In the genomic region with DNA sequence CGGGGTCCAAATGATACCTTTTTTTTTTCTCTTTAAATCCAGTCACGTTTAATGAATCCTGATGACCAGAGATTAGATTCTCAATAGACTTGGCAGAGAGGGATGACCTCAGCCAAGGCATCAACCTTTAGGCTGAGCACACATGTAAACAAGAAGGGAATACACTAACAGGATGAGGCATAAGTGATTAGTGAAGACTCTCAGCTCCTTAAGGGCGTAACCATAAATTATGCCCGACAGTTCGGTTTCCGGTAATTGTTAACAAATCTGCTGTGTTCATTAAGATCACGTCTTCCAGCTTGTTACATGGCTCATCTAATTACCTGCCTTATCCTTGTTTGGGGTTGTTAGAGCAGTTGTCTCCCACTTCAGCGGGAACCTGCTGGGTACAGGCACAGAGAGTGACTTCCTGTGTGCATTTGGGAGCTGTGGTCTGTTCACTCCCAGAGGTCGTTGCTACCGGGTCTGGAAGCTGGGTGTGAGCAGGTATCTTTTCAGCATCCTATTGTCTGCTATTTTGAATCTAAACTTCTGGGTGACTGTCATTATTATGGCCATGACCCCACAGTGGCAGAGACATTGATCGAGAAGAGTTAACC, we compare ENCODE assay signal across 11 mouse cellular contexts.
DNase-seq lines count a peak whose midpoint lies in the region; ATAC-seq lines count a peak whose summit lies in the region.
"Had no signal": no experiment of that assay in that cellular context is flagged by ENCODE, and none has a peak within 500 bp of the region (broad histone marks: within the 10 kb centered on the region; RNA-seq: fewer than 3 reads in every experiment).

No protein-coding gene starts in this region.

- ATAC-seq in kidney, embryonic 14.5 days (ENCODE audit: low FRiP score, low TSS enrichment) = no peak
- ATAC-seq in forebrain, embryonic 15.5 days (replicated peaks) = no peak
- no peak for ATAC-seq in monocyte, adult 5-6 weeks (replicated peaks; ENCODE audit: insufficient number of reproducible peaks, low FRiP score, low TSS enrichment, poor library complexity, severe bottlenecking)
- ATAC-seq: activated CD4-positive, CD25-positive, alpha-beta regulatory T cell, adult 4 months had no signal

- DNase-seq in adrenal gland, adult 2 months = peak; percentile 2
- no peak for DNase-seq in adrenal gland, postnatal 4 days (ENCODE audit: low spot score in 2 of 2)
- DNase-seq in ZHBTc4 (ENCODE audit: low read depth, low spot score) = peak; percentile 14
- peak; percentile 32 for DNase-seq in lung, postnatal 10 days
- no peak for DNase-seq in thymus, postnatal 10 days (ENCODE audit: low spot score in 2 of 2)
- DNase-seq: right cerebral cortex, postnatal 14 days had no signal

- WGBS in kidney, embryonic 14.5 days = 32% methylated on average over 11 of the region's 11 CpGs
- 59% methylated on average over 11 of the region's 11 CpGs for WGBS in forebrain, embryonic 15.5 days

- H3K4me2 ChIP-seq in kidney, embryonic 14.5 days (replicated peaks; ENCODE audit: low read depth, low read length) = no peak overlapping the region
- no peak overlapping the region for H3K4me2 ChIP-seq in forebrain, embryonic 15.5 days (replicated peaks)

- H3K4me3 ChIP-seq in kidney, embryonic 14.5 days (ENCODE audit: low read length) = no peak overlapping the region
- no peak overlapping the region for H3K4me3 ChIP-seq in forebrain, embryonic 15.5 days

- H3K9me3 ChIP-seq in kidney, embryonic 14.5 days (ENCODE audit: control insufficient read depth, low read length) = no peaks in the 10 kb centered on the region
- no peaks in the 10 kb centered on the region for H3K9me3 ChIP-seq in forebrain, embryonic 15.5 days

- H3K9ac ChIP-seq in kidney, embryonic 14.5 days (ENCODE audit: low read depth, low read length) = no peak overlapping the region
- H3K9ac ChIP-seq in forebrain, embryonic 15.5 days (replicated peaks) = no peak overlapping the region

- peak overlapping the region; percentile 51; the same call in 1 of the 2 replicates for H3K27ac ChIP-seq in kidney, embryonic 14.5 days (ENCODE audit: low read depth, low read length)
- no peak overlapping the region for H3K27ac ChIP-seq in forebrain, embryonic 15.5 days (replicated peaks)
- H3K27ac ChIP-seq: hindbrain, postnatal 0 days had no signal

- H3K36me3 ChIP-seq in kidney, embryonic 14.5 days (ENCODE audit: control insufficient read depth, insufficient read depth, low read length) = no peaks in the 10 kb centered on the region
- no peaks in the 10 kb centered on the region for H3K36me3 ChIP-seq in forebrain, embryonic 15.5 days

- no peaks in the 10 kb centered on the region for H3K27me3 ChIP-seq in kidney, embryonic 14.5 days (ENCODE audit: control insufficient read depth, insufficient read depth, low read length)
- no peaks in the 10 kb centered on the region for H3K27me3 ChIP-seq in forebrain, embryonic 15.5 days

- H3K4me1 ChIP-seq in kidney, embryonic 14.5 days (ENCODE audit: control insufficient read depth, insufficient read depth, low read length) = peaks cover 6% of the 10 kb centered on the region; the same call in 1 of the 2 replicates
- peaks cover 9% of the 10 kb centered on the region for H3K4me1 ChIP-seq in forebrain, embryonic 15.5 days

Comparison
In these comparisons a context has a peak if more than half of its experiments do, and no peak if none do; other contexts are left out.
1. DNase-seq: peak in adrenal gland, adult 2 months (single experiment), ZHBTc4 (single experiment) and lung, postnatal 10 days (single experiment); none in adrenal gland, postnatal 4 days (0 of 2) and thymus, postnatal 10 days (0 of 2).